In the genomic region with DNA sequence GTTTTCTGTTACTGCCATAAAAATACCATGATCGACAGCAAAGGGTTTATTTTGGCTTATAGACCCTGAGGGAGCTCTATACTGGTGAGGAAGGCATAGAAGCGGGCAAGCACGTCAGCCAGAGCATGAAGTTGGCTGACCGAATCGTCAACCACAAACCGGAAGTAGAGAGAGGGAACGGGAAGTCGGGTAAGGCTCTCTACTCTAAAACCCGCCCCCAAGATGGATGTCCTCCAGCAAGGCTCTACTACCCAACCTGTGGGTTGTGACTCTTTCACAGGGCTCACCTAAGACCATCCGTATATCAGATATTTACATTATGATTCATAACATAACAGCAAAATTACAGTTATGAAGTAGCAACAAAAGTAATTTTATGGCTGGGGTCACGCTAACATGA, we compare ENCODE assay signal across 20 mouse cellular contexts.
"Had no signal": no experiment of that assay in that cellular context is flagged by ENCODE, and none has a peak within 500 bp of the region (broad histone marks: within the 10 kb centered on the region; RNA-seq: fewer than 3 reads in every experiment).

No protein-coding gene starts in this region.

- H3K4me2 ChIP-seq: limb, embryonic 12.5 days; limb, embryonic 15.5 days; liver, embryonic 11.5 days; lung, embryonic 14.5 days; midbrain, embryonic 12.5 days; neural tube, embryonic 13.5 days; stomach, embryonic 15.5 days had no signal

- H3K27ac ChIP-seq: kidney, postnatal 0 days; limb, embryonic 12.5 days; limb, embryonic 15.5 days; liver, embryonic 14.5 days; macrophage; midbrain, embryonic 12.5 days; neural tube, embryonic 13.5 days; stomach, embryonic 15.5 days had no signal

- H3K9me3 ChIP-seq: limb, embryonic 12.5 days; limb, embryonic 15.5 days; midbrain, embryonic 12.5 days; neural tube, embryonic 13.5 days; stomach, embryonic 15.5 days had no signal

- H3K9ac ChIP-seq: limb, embryonic 12.5 days; limb, embryonic 15.5 days; liver, embryonic 14.5 days; liver, postnatal 0 days; lung, embryonic 14.5 days; midbrain, embryonic 12.5 days; neural tube, embryonic 13.5 days; stomach, embryonic 15.5 days had no signal

- H3K27me3 ChIP-seq: limb, embryonic 12.5 days; limb, embryonic 15.5 days; neural tube, embryonic 13.5 days; stomach, embryonic 15.5 days had no signal

- H3K4me1 ChIP-seq: limb, embryonic 12.5 days; midbrain, embryonic 12.5 days; neural tube, embryonic 13.5 days; stomach, embryonic 15.5 days had no signal

- DNase-seq: kidney, adult 2 months; kidney, postnatal 25 days; left cerebral cortex, postnatal 4 days; liver, postnatal 0 days; lung, embryonic 14.5 days; right cerebral cortex, postnatal 4 days; thymus, postnatal 25 days had no signal

- H3K4me3 ChIP-seq: limb, embryonic 12.5 days; limb, embryonic 15.5 days; midbrain, embryonic 12.5 days; myocyte; neural tube, embryonic 13.5 days; stomach, embryonic 15.5 days had no signal

- ATAC-seq: intestine, postnatal 0 days; liver, postnatal 0 days; lung, postnatal 0 days; midbrain, embryonic 16.5 days had no signal

- H3K36me3 ChIP-seq: limb, embryonic 12.5 days; limb, embryonic 15.5 days; midbrain, embryonic 12.5 days; neural tube, embryonic 13.5 days; stomach, embryonic 15.5 days had no signal
